Mouse (Mus musculus) ovary, adult 2 months (tissue): Measurements from ENCODE around the gene Glp2r. TPM values are rescaled to one million over a fixed set of nuclear protein-coding genes. Genes with fewer than 3 reads are reported as not detected.

ENCODE experiments used
- polyA plus RNA-seq: library from polyadenylated mRNA; depleted of rRNA; stranded (reverse); fragments of >200 nt; gene quantifications from 2 replicates; pipeline ENCODE4 v1.2.3, GENCODE M21; 2012; rRNA removed

Glp2r gene
- not detected in 2 replicates for polyA plus RNA-seq

GRCm38 (mm10) chr11:67771053-67771452, at the start of gene Glp2r:
Gene Glp2r (minus strand): TSS chr11:67771153.

GRCm38 (mm10) chr11:67797931-67798330, 27.0 kb upstream of the Glp2r start, which contains the start of gene Dhrs7c:
Gene Dhrs7c (plus strand): TSS chr11:67798187.

GRCm38 (mm10) chr11:67774379-67774778, 3.4 kb upstream of the Glp2r start, which contains the start of gene Gsg1l2:
Gene Gsg1l2 (plus strand): TSS chr11:67774608.

GRCm38 (mm10) chr11:67694703-67695376, 76.1 kb downstream of the Glp2r start, which contains the start of gene Rcvrn:
Gene Rcvrn (plus strand): TSS chr11:67695326.

Other genes with a start within 250 kb of the Glp2r start
- 0.26 TPM in 1 of 2 replicates, not detected in the other for gene Rcvrn, start 75.8 kb downstream of the Glp2r start, polyA plus RNA-seq
- not detected in 2 replicates for gene Gsg1l2, start 3.5 kb upstream of the Glp2r start, polyA plus RNA-seq
- gene Dhrs7c, start 27.0 kb upstream of the Glp2r start, polyA plus RNA-seq, result not detected in 2 replicates
- 7.1 and 10.5 TPM in 2 replicates for gene Usp43, start 151.0 kb upstream of the Glp2r start, polyA plus RNA-seq
- 4.7 and 5.6 TPM in 2 replicates for gene Cfap52, start 194.5 kb upstream of the Glp2r start, polyA plus RNA-seq
- gene Stx8, start 195.0 kb upstream of the Glp2r start, polyA plus RNA-seq, result 2.4 and 3.0 TPM in 2 replicates